Mouse (Mus musculus) heart, postnatal 0 days (tissue): Measurements from ENCODE around the gene F2r.

Source experiments
- CTCF ChIP-seq: IDR thresholded peaks from 2 replicates; pipeline ENCODE4 v1.5.1; 2016; ENCODE audit warnings: antibody characterized with exemption, control low read depth, low read depth
- EP300 ChIP-seq: IDR thresholded peaks from 2 replicates; pipeline ENCODE4 v1.6.1; 2016; ENCODE audit warnings: antibody characterized with exemption, low read depth

DNA sequence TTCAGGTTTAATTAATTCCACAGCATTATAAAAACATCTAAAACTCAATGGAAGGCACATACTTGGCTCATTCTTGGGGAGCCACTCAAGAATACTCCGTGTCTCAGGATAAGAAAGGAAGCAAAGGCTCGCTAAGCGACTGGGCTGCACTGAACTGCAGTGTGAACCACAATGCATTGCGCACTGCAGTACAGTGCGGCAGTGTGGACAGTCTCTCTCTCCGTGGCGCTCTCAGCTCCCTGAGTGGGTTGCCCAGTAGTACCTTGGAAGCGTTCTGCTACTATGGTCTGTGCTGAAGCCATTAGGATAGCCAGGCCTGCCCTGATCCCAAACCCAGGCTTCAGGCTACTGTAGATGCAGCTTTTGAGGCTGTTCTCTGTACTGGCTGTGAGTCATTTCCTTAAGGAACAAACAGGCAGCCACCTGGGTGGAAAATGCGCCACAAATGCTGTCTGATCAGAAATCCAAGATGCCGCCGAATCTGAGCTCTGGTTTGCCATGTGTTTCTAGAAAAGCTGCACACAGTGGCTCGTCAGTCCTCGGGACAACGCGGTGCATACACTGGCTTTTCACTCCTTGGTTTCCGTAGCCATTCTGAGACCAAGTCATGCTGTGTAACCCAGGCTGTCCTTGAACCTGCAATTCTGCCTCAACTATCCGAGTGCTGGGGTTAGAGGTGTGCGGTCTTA is 19.9 kb downstream of the F2r start:
- no peak for TF ChIP-seq EP300
- TF ChIP-seq CTCF, result no peak
